7 mouse cellular contexts compared by ENCODE assay signal in genomic region chr8:121346175-121346574, GRCm38 (mm10).
"Had no signal": no experiment of that assay in that cellular context is flagged by ENCODE, and none has a peak within 500 bp of the region (broad histone marks: within the 10 kb centered on the region; RNA-seq: fewer than 3 reads in every experiment).

No protein-coding gene starts in this region.

- ATAC-seq: intestine, embryonic 15.5 days had no signal

- H3K9me3 ChIP-seq: intestine, embryonic 15.5 days; liver, embryonic 13.5 days had no signal

- H3K4me2 ChIP-seq: intestine, embryonic 15.5 days; liver, embryonic 13.5 days; midbrain, embryonic 11.5 days had no signal

- H3K4me3 ChIP-seq: intestine, embryonic 15.5 days; layer of hippocampus, adult 2 months; liver, embryonic 13.5 days had no signal

- DNase-seq: layer of hippocampus, adult 9-11 months; liver, embryonic 13.5 days; midbrain, embryonic 14.5 days; thymus, postnatal 25 days had no signal

- H3K27me3 ChIP-seq: liver, embryonic 13.5 days had no signal

- H3K9ac ChIP-seq: intestine, embryonic 15.5 days; liver, embryonic 13.5 days had no signal

- H3K36me3 ChIP-seq: intestine, embryonic 15.5 days; liver, embryonic 13.5 days had no signal

- H3K27ac ChIP-seq: intestine, embryonic 15.5 days; layer of hippocampus, adult 2 months; liver, embryonic 13.5 days had no signal
